Mouse (Mus musculus) stomach, embryonic 16.5 days (tissue): Measurements from ENCODE around the gene Slc39a11. TPM values are rescaled to one million over a fixed set of nuclear protein-coding genes. Genes with fewer than 3 reads are reported as not detected.

Experiments used
- ATAC-seq: fragments of 200-750 bp; cut with Nextera tagmentation; 2 replicates; pipeline ENCODE4 v1.8.0; 2017; ENCODE audit warnings: moderate number of reproducible peaks, moderate TSS enrichment; ENCODE audit not compliant: insufficient read depth, low FRiP score
- H3K27ac ChIP-seq: fragments of 300-500 bp; sonication (generic); 2 replicates; pipeline ENCODE4 v1.5.1; 2014; ENCODE audit warnings: low read length
- H3K27me3 ChIP-seq: fragments of 300-500 bp; sonication (generic); 2 replicates; pipeline ENCODE4 v1.6.1; 2014; ENCODE audit warnings: low read length, control low read depth, mixed read lengths; ENCODE audit not compliant: control insufficient read depth, insufficient read depth
- H3K36me3 ChIP-seq: fragments of 300-500 bp; sonication (generic); 2 replicates; pipeline ENCODE4 v1.6.1; 2014; ENCODE audit warnings: low read length; ENCODE audit not compliant: control insufficient read depth, insufficient read depth
- H3K4me1 ChIP-seq: fragments of 300-500 bp; sonication (generic); 2 replicates; pipeline ENCODE4 v1.6.1; 2014; ENCODE audit warnings: low read length, control low read depth, mixed read lengths; ENCODE audit not compliant: control insufficient read depth, insufficient read depth
- H3K4me2 ChIP-seq: fragments of 300-500 bp; sonication (generic); 2 replicates; pipeline ENCODE4 v1.6.1; 2014; ENCODE audit warnings: low read depth, low read length, mixed read lengths
- H3K4me3 ChIP-seq: fragments of 300-500 bp; sonication (generic); replicated peaks from 2 replicates; pipeline ENCODE4 v1.5.1; 2014; ENCODE audit warnings: mild to moderate bottlenecking, low read length
- H3K9ac ChIP-seq: fragments of 300-500 bp; sonication (generic); 2 replicates; pipeline ENCODE4 v1.6.1; 2014; ENCODE audit warnings: low read length
- H3K9me3 ChIP-seq: fragments of 300-500 bp; sonication (generic); replicated peaks from 2 replicates; pipeline ENCODE4 v1.6.1; 2016; ENCODE audit warnings: low read length, control low read depth; ENCODE audit not compliant: control insufficient read depth
- WGBS: fragments of 180-500 bp; shearing (Covaris S2); extraction: QIAGEN DNeasy Blood & Tissue Kit; methylation state at CpG from one replicate; pipeline ENCODE4 v1.1.7; 2014; 5-methylcytosine and 5-hydroxymethylcytosine counted together
- polyA plus RNA-seq: library from polyadenylated mRNA; unstranded; fragments of >200 nt; fragmentation: Nextera tagmentation; extraction: Ambion mirVana; gene quantifications from 2 replicates; pipeline ENCODE4 v1.2.1, GENCODE M21; 2015

Slc39a11 gene
- polyA plus RNA-seq, 1 experiment from 2014 or later: 47.9 TPM

- H3K9me3 ChIP-seq: no peaks in the 10 kb centered on the region
- peaks cover 19% of the 10 kb centered on the region; the same call in 1 of the 2 replicates for H3K4me1 ChIP-seq
- H3K27ac ChIP-seq: no peak overlapping the region
- H3K36me3 ChIP-seq: no peaks in the 10 kb centered on the region
- no peak for ATAC-seq
- no peak overlapping the region for H3K9ac ChIP-seq
- peak overlapping the region; percentile 45 for H3K4me3 ChIP-seq
- 29% methylated on average over 4 of the region's 4 CpGs for WGBS
- H3K27me3 ChIP-seq: peaks cover 29% of the 10 kb centered on the region
- peak overlapping the region; percentile 74 for H3K4me2 ChIP-seq
Measured at GRCm38 (mm10) chr11:113618303-113618671, 31.6 kb downstream of the Slc39a11 start.

- H3K4me2 ChIP-seq: 0 out of 2 replicates have a peak overlapping the region, but pooled peaks have one; percentile 3
- H3K9me3 ChIP-seq: no peaks in the 10 kb centered on the region
- no peak overlapping the region for H3K4me3 ChIP-seq
- no peaks in the 10 kb centered on the region for H3K36me3 ChIP-seq
- ATAC-seq: peak; percentile 64; the same call in 1 of the 2 replicates
- no peak overlapping the region for H3K27ac ChIP-seq
- H3K27me3 ChIP-seq: peaks cover 29% of the 10 kb centered on the region
- WGBS: 34% methylated on average over 14 of the region's 14 CpGs
- peaks cover 20% of the 10 kb centered on the region for H3K4me1 ChIP-seq
- no peak overlapping the region for H3K9ac ChIP-seq
Measured at GRCm38 (mm10) chr11:113617132-113617911, 32.6 kb downstream of the Slc39a11 start.

- H3K36me3 ChIP-seq: no peaks in the 10 kb centered on the region
- WGBS: 85% methylated on average over 6 of the region's 6 CpGs
- no peak overlapping the region for H3K4me3 ChIP-seq
- H3K27ac ChIP-seq: no peak overlapping the region
- no peaks in the 10 kb centered on the region for H3K9me3 ChIP-seq
- ATAC-seq: no peak
- peaks cover 26% of the 10 kb centered on the region for H3K4me1 ChIP-seq
- no peak overlapping the region for H3K4me2 ChIP-seq
- H3K9ac ChIP-seq: no peak overlapping the region
- H3K27me3 ChIP-seq: peaks cover 9% of the 10 kb centered on the region
Measured at GRCm38 (mm10) chr11:113614476-113614875, 35.4 kb downstream of the Slc39a11 start.

- Histone ChIP-seq H3K9ac (0 out of 2 replicates have a peak overlapping the region, but pooled peaks have one; percentile 2), H3K27me3 (no peaks in the 10 kb centered on the region), H3K36me3 (no peaks in the 10 kb centered on the region), H3K4me3 (no peak overlapping the region), H3K27ac (peak overlapping the region; percentile 47; the same call in 1 of the 2 replicates), H3K4me2 (peak overlapping the region; percentile 37; the same call in 1 of the 2 replicates), H3K9me3 (no peaks in the 10 kb centered on the region), H3K4me1 (peaks cover 11% of the 10 kb centered on the region)
- 19% methylated on average over 24 of the region's 24 CpGs for WGBS
- peak; percentile 19; the same call in 1 of the 2 replicates for ATAC-seq
Measured at GRCm38 (mm10) chr11:113611664-113612611, 37.9 kb downstream of the Slc39a11 start.

GRCm38 (mm10) chr11:113611112-113611646, 38.7 kb downstream of the Slc39a11 start:
- Histone ChIP-seq H3K9ac (0 out of 2 replicates have a peak overlapping the region, but pooled peaks have one; percentile 2), H3K9me3 (no peaks in the 10 kb centered on the region), H3K27me3 (no peaks in the 10 kb centered on the region), H3K4me1 (peaks cover 11% of the 10 kb centered on the region; the same call in 1 of the 2 replicates), H3K4me2 (0 out of 2 replicates have a peak overlapping the region, but pooled peaks have one; percentile 4), H3K27ac (peak overlapping the region; percentile 47; the same call in 1 of the 2 replicates), H3K4me3 (no peak overlapping the region), H3K36me3 (no peaks in the 10 kb centered on the region)
- no peak for ATAC-seq
- WGBS: 62% methylated on average over 10 of the region's 10 CpGs

DNA sequence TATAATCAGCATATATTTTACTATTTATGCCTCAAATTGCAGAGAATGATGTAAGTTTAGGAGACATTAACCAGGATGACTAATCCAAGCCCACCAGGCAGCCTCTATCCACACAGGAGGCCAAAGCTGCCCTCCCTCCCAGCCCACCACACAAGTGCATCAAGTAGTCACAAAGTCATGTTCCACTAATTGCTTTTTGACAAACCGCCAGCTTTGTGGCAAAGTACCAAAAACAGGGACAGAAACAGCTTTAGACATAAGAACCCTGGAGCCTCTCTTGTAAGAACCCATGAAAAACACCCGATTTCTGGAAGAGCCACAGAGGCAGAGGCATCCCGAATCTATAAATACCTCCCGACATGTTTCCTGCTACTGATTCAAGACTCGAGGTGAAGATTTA, 39.6 kb downstream of the Slc39a11 start:
- H3K27me3 ChIP-seq: no peaks in the 10 kb centered on the region
- no peak overlapping the region for H3K4me3 ChIP-seq
- H3K9ac ChIP-seq: no peak overlapping the region
- H3K4me2 ChIP-seq: no peak overlapping the region
- no peaks in the 10 kb centered on the region for H3K36me3 ChIP-seq
- no peaks in the 10 kb centered on the region for H3K9me3 ChIP-seq
- H3K4me1 ChIP-seq: peaks cover 11% of the 10 kb centered on the region; the same call in 1 of the 2 replicates
- peak overlapping the region; percentile 3; the same call in 1 of the 2 replicates for H3K27ac ChIP-seq
- 46% methylated on average over 5 of the region's 5 CpGs for WGBS
- no peak for ATAC-seq

DNA sequence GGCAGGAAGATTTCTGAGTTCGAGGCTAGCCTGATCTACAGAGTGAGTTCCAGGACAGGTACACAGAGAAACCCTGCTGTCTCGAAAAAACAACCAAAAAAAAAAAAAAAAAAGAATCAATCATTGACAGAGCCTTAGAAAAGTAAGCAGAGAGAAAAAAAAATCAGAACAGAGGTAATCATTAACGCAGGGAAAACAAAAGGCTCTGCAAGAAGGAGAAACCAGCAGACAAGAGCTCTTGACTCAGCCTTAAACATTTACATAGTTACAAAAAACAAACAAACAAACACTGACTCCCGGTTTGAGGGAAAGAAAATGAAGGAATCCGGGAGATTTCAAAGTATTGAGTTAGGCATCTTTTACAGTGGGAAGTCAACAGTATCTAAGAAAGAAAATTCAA, 40.3 kb downstream of the Slc39a11 start:
- 58% methylated on average over 5 of the region's 5 CpGs for WGBS

DNA sequence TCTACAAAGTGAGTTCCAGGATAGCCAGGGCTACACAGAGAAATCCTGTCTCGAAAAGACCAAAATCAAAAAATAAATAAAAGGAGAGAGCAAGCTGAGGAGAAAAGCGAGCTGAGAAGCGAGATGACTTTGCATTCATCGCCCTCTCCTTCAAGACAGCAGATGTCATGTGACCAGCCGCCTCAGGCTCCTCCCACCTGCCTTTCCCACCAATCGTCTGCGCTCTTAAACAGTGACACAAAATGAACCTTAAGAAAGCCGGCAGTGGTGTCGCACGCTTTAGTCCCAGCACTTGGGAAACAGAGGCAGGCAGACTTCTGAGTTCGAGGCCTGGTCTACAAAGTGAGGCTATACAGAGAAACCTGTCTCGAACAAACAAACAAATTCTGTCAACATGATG, 42.3 kb downstream of the Slc39a11 start:
- H3K4me3 ChIP-seq: no peak overlapping the region
- no peak overlapping the region for H3K27ac ChIP-seq
- 95% methylated on average over 12 of the region's 12 CpGs for WGBS
- no peak overlapping the region for H3K9ac ChIP-seq
- H3K27me3 ChIP-seq: no peaks in the 10 kb centered on the region
- H3K36me3 ChIP-seq: no peaks in the 10 kb centered on the region
- no peak overlapping the region for H3K4me2 ChIP-seq
- no peak for ATAC-seq
- H3K4me1 ChIP-seq: peaks cover 11% of the 10 kb centered on the region; the same call in 1 of the 2 replicates
- no peaks in the 10 kb centered on the region for H3K9me3 ChIP-seq

More for the DNA sequence above, 40.3 kb downstream of the Slc39a11 start:
- Histone ChIP-seq H3K4me3 (no peak overlapping the region), H3K9me3 (no peaks in the 10 kb centered on the region), H3K27me3 (no peaks in the 10 kb centered on the region), H3K27ac (no peak overlapping the region), H3K9ac (no peak overlapping the region), H3K36me3 (no peaks in the 10 kb centered on the region), H3K4me2 (no peak overlapping the region), H3K4me1 (peaks cover 11% of the 10 kb centered on the region; the same call in 1 of the 2 replicates)
- ATAC-seq: no peak
